Mouse (Mus musculus) bone marrow macrophage, adult 2 months (primary cell): ENCODE data around the gene Unc13d. TPM values are rescaled to one million over a fixed set of nuclear protein-coding genes. Genes with fewer than 3 reads are reported as not detected.

Source experiments
- H3K27ac ChIP-seq: 2 replicates; pipeline ENCODE4 v1.5.1; 2012; ENCODE audit warnings: low read depth, low read length; ENCODE audit not compliant: insufficient read depth
- H3K4me1 ChIP-seq: 2 replicates; pipeline ENCODE4 v1.6.1; 2012; ENCODE audit warnings: low read length; ENCODE audit not compliant: control insufficient read depth, insufficient read depth
- H3K4me3 ChIP-seq: 2 replicates; pipeline ENCODE4 v1.5.1; 2012; ENCODE audit warnings: mild to moderate bottlenecking, low read length, moderate library complexity; ENCODE audit not compliant: insufficient read depth
- CTCF ChIP-seq: IDR thresholded peaks from 2 replicates; pipeline ENCODE4 v1.5.1; 2012; ENCODE audit warnings: low read depth, mild to moderate bottlenecking, low read length, moderate library complexity
- POLR2A ChIP-seq: IDR thresholded peaks from 2 replicates; pipeline ENCODE4 v1.6.1; 2012; ENCODE audit warnings: mild to moderate bottlenecking, low read depth, low read length, borderline replicate concordance
- polyA plus RNA-seq: library from polyadenylated mRNA; stranded (reverse); fragments of >200 nt; gene quantifications from 2 replicates; pipeline ENCODE4 v1.2.4, GENCODE M21; 2012; ENCODE audit not compliant: missing spikeins, insufficient read depth, insufficient read length

The Unc13d gene
- polyA plus RNA-seq, 1 experiment, result 32.3 TPM

GRCm38 (mm10) chr11:116089545-116089944 is 11.8 kb upstream of the Unc13d start:
- H3K27ac ChIP-seq, result no peak overlapping the region
- TF ChIP-seq POLR2A (no peak), CTCF (no peak)
- H3K4me3 ChIP-seq, result no peak overlapping the region
- peaks cover 36% of the 10 kb centered on the region for H3K4me1 ChIP-seq

- Histone ChIP-seq H3K4me1 (peaks cover 32% of the 10 kb centered on the region), H3K27ac (no peak overlapping the region), H3K4me3 (no peak overlapping the region)
- no peak for TF ChIP-seq POLR2A
- no peak for TF ChIP-seq CTCF
Measured at GRCm38 (mm10) chr11:116088741-116089394, 11.1 kb upstream of the Unc13d start.

GRCm38 (mm10) chr11:116088188-116088587 is 10.4 kb upstream of the Unc13d start:
- no peak overlapping the region for H3K27ac ChIP-seq
- H3K4me1 ChIP-seq, result peaks cover 26% of the 10 kb centered on the region
- H3K4me3 ChIP-seq, result no peak overlapping the region
- TF ChIP-seq CTCF (no peak), POLR2A (no peak)

- TF ChIP-seq POLR2A (no peak), CTCF (peak; percentile 72)
- peaks cover 26% of the 10 kb centered on the region for H3K4me1 ChIP-seq
Measured at GRCm38 (mm10) chr11:116087194-116088130, 9.7 kb upstream of the Unc13d start.

GRCm38 (mm10) chr11:116086258-116087193 is 8.8 kb upstream of the Unc13d start, which contains the start of gene Wbp2:
Gene Wbp2 (minus strand): TSS chr11:116086995.
- Histone ChIP-seq H3K4me3 (peak within 1 kb of the TSS; percentile 69), H3K4me1 (peaks cover 26% of the 10 kb centered on the region), H3K27ac (peak within 1 kb of the TSS; percentile 80)
- TF ChIP-seq POLR2A, result no peak
- TF ChIP-seq CTCF, result no peak

More at GRCm38 (mm10) chr11:116087194-116088130, 9.7 kb upstream of the Unc13d start:
- H3K4me3 ChIP-seq, result peak overlapping the region; percentile 62
- peak overlapping the region; percentile 79 for H3K27ac ChIP-seq

- Histone ChIP-seq H3K27ac (no peak overlapping the region), H3K4me1 (peaks cover 26% of the 10 kb centered on the region), H3K4me3 (no peak overlapping the region)
- TF ChIP-seq POLR2A (no peak), CTCF (no peak)
Measured at GRCm38 (mm10) chr11:116084166-116084565, 6.4 kb upstream of the Unc13d start.

GRCm38 (mm10) chr11:116083096-116083672 is 5.4 kb upstream of the Unc13d start:
- Histone ChIP-seq H3K4me1 (peaks cover 21% of the 10 kb centered on the region), H3K27ac (no peak overlapping the region), H3K4me3 (no peak overlapping the region)
- TF ChIP-seq CTCF (no peak), POLR2A (no peak)

- TF ChIP-seq POLR2A (no peak), CTCF (peak; percentile 41; the same call in 1 of the 2 replicates)
- Histone ChIP-seq H3K4me1 (peaks cover 17% of the 10 kb centered on the region), H3K27ac (no peak overlapping the region), H3K4me3 (no peak overlapping the region)
Measured at GRCm38 (mm10) chr11:116081081-116081480, 3.3 kb upstream of the Unc13d start.

GRCm38 (mm10) chr11:116079511-116079910 is 1.8 kb upstream of the Unc13d start:
- peaks cover 2% of the 10 kb centered on the region; the same call in 1 of the 2 replicates for H3K4me1 ChIP-seq
- TF ChIP-seq POLR2A (no peak), CTCF (no peak)
- H3K4me3 ChIP-seq, result no peak overlapping the region
- H3K27ac ChIP-seq, result no peak overlapping the region
